Mouse (Mus musculus): ENCODE data around the gene Prm2. TPM values are rescaled to one million over a fixed set of nuclear protein-coding genes. Genes with fewer than 3 reads are reported as not detected.

Gene Prm2
- polyA plus RNA-seq, 1 experiment from 2014 or later = not detected

DNA sequence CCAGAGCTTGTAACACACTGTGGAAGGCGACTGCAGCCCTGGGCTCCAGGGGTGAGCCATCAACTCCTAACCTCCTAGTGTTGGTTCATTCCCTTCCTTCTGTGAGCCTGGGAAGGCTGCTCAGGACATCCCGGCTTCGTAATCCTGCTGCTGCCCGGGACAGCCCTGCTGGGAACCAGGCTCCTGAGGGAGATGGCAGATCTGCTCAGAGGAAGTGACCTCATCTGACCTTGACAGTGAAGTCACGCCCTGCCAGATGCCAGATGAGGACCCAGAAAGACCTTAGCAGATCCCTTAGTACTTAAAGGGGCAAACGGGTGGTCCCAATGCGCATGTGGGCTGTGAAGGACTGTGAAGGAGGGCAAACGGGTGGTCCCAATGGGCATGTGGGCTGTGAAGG lies 34.8 kb downstream of the Prm2 start:
- Histone ChIP-seq H3K4me3 (replicated peaks; ENCODE audit: low read length) (no peak overlapping the region), H3K4me2 (ENCODE audit: low read depth, low read length) (no peak overlapping the region), H3K9ac (ENCODE audit: low read length) (no peak overlapping the region), H3K9me3 (replicated peaks; ENCODE audit: control insufficient read depth, low read length) (no peaks in the 10 kb centered on the region), H3K36me3 (ENCODE audit: control insufficient read depth, insufficient read depth, low read length) (no peaks in the 10 kb centered on the region), H3K27me3 (ENCODE audit: control insufficient read depth, insufficient read depth, low read length) (no peaks in the 10 kb centered on the region), H3K4me1 (ENCODE audit: control insufficient read depth, insufficient read depth, low read length) (peaks cover 8% of the 10 kb centered on the region; the same call in 1 of the 2 replicates), H3K27ac (ENCODE audit: low read length) (no peak overlapping the region)
- WGBS = 78% methylated on average over 8 of the region's 8 CpGs
- ATAC-seq (ENCODE audit: insufficient read depth, low FRiP score) = no peak

DNA sequence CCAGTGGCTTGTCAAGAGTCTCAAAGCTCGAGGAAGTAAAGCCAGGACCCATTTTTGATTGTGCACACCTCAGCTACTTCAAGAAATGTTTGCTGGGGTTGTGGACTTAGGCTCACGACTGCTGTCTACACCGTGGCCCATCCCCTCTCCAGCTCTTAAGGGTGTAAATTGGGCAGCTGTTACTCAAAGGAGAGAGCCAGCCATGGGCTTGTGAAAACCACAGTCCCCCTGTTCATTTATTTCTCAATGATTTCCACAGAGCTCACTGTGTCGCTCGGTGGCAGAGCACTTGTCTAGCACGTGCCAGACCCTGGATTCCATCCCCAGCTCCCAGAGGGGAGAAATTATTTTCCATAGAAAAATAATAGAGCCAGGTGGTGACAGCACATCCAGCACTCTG lies 39.8 kb downstream of the Prm2 start:
- Histone ChIP-seq H3K4me1 (ENCODE audit: control insufficient read depth, insufficient read depth, low read length) (no peaks in the 10 kb centered on the region), H3K4me2 (ENCODE audit: low read depth, low read length) (no peak overlapping the region), H3K9me3 (replicated peaks; ENCODE audit: control insufficient read depth, low read length) (no peaks in the 10 kb centered on the region), H3K27me3 (ENCODE audit: control insufficient read depth, insufficient read depth, low read length) (no peaks in the 10 kb centered on the region), H3K27ac (ENCODE audit: low read length) (no peak overlapping the region), H3K9ac (ENCODE audit: low read length) (no peak overlapping the region), H3K4me3 (replicated peaks; ENCODE audit: low read length) (no peak overlapping the region), H3K36me3 (ENCODE audit: control insufficient read depth, insufficient read depth, low read length) (no peaks in the 10 kb centered on the region)
- no peak for ATAC-seq (ENCODE audit: insufficient read depth, low FRiP score)
- WGBS = 69% methylated on average over 6 of the region's 6 CpGs

- no peak overlapping the region for H3K9ac ChIP-seq (ENCODE audit: low read length)
- H3K9me3 ChIP-seq (replicated peaks; ENCODE audit: control insufficient read depth, low read length) = no peaks in the 10 kb centered on the region
- H3K27ac ChIP-seq (ENCODE audit: low read length) = no peak overlapping the region
- WGBS = 72% methylated on average over 3 of the region's 3 CpGs
- no peaks in the 10 kb centered on the region for H3K36me3 ChIP-seq (ENCODE audit: control insufficient read depth, insufficient read depth, low read length)
- H3K4me1 ChIP-seq (ENCODE audit: control insufficient read depth, insufficient read depth, low read length) = peaks cover 3% of the 10 kb centered on the region; the same call in 1 of the 2 replicates
- no peak for ATAC-seq (ENCODE audit: insufficient read depth, low FRiP score)
- H3K4me2 ChIP-seq (ENCODE audit: low read depth, low read length) = no peak overlapping the region
- H3K27me3 ChIP-seq (ENCODE audit: control insufficient read depth, insufficient read depth, low read length) = no peaks in the 10 kb centered on the region
- no peak overlapping the region for H3K4me3 ChIP-seq (replicated peaks; ENCODE audit: low read length)
These were observed 41.2 kb downstream of the Prm2 start for GRCm38 (mm10) chr16:10754521-10755296.

GRCm38 (mm10) chr16:10749824-10750223 lies 46.1 kb downstream of the Prm2 start:
- H3K4me3 ChIP-seq (replicated peaks; ENCODE audit: low read length) = no peak overlapping the region
- H3K4me2 ChIP-seq (ENCODE audit: low read depth, low read length) = no peak overlapping the region
- no peaks in the 10 kb centered on the region for H3K27me3 ChIP-seq (ENCODE audit: control insufficient read depth, insufficient read depth, low read length)
- 41% methylated on average over 7 of the region's 7 CpGs for WGBS
- no peak overlapping the region for H3K27ac ChIP-seq (ENCODE audit: low read length)
- H3K36me3 ChIP-seq (ENCODE audit: control insufficient read depth, insufficient read depth, low read length) = no peaks in the 10 kb centered on the region
- H3K9ac ChIP-seq (ENCODE audit: low read length) = no peak overlapping the region
- ATAC-seq (ENCODE audit: insufficient read depth, low FRiP score) = peak; percentile 56; the same call in 1 of the 2 replicates
- no peaks in the 10 kb centered on the region for H3K9me3 ChIP-seq (replicated peaks; ENCODE audit: control insufficient read depth, low read length)
- peaks cover 9% of the 10 kb centered on the region; the same call in 1 of the 2 replicates for H3K4me1 ChIP-seq (ENCODE audit: control insufficient read depth, insufficient read depth, low read length)

- H3K4me3 ChIP-seq (replicated peaks; ENCODE audit: low read length) = no peak overlapping the region
- WGBS = 31% methylated on average over 7 of the region's 7 CpGs
- H3K27me3 ChIP-seq (ENCODE audit: control insufficient read depth, insufficient read depth, low read length) = no peaks in the 10 kb centered on the region
- no peak overlapping the region for H3K27ac ChIP-seq (ENCODE audit: low read length)
- H3K9me3 ChIP-seq (replicated peaks; ENCODE audit: control insufficient read depth, low read length) = no peaks in the 10 kb centered on the region
- no peak overlapping the region for H3K4me2 ChIP-seq (ENCODE audit: low read depth, low read length)
- no peaks in the 10 kb centered on the region for H3K36me3 ChIP-seq (ENCODE audit: control insufficient read depth, insufficient read depth, low read length)
- H3K9ac ChIP-seq (ENCODE audit: low read length) = no peak overlapping the region
- ATAC-seq (ENCODE audit: insufficient read depth, low FRiP score) = no peak
- peaks cover 9% of the 10 kb centered on the region; the same call in 1 of the 2 replicates for H3K4me1 ChIP-seq (ENCODE audit: control insufficient read depth, insufficient read depth, low read length)
These were observed 46.7 kb downstream of the Prm2 start for GRCm38 (mm10) chr16:10749226-10749625.

Other genes starting within 250 kb of the Prm2 start
- gene Socs1, start 10.6 kb downstream of the Prm2 start, polyA plus RNA-seq (2015; fragmentation: Nextera tagmentation; extraction: Ambion mirVana) = 6.2 and 7.3 TPM in 2 replicates
- not detected in 2 replicates for gene Tnp2, start 7.5 kb downstream of the Prm2 start, polyA plus RNA-seq (2015; fragmentation: Nextera tagmentation; extraction: Ambion mirVana)
- gene Prm3, start 5.2 kb downstream of the Prm2 start, polyA plus RNA-seq (2015; fragmentation: Nextera tagmentation; extraction: Ambion mirVana) = not detected in 2 replicates
- not detected in 2 replicates for gene Prm1, start 9.7 kb upstream of the Prm2 start, polyA plus RNA-seq (2015; fragmentation: Nextera tagmentation; extraction: Ambion mirVana)
- not detected in 2 replicates for gene Gm11172, start 16.8 kb upstream of the Prm2 start, polyA plus RNA-seq (2015; fragmentation: Nextera tagmentation; extraction: Ambion mirVana)
- 2.2 and 2.4 TPM in 2 replicates for gene Rmi2, start 38.9 kb upstream of the Prm2 start, polyA plus RNA-seq (2015; fragmentation: Nextera tagmentation; extraction: Ambion mirVana)